Mouse (Mus musculus): ENCODE measurements around the gene Rnaseh2b. TPM values are rescaled to one million over a fixed set of nuclear protein-coding genes. Genes with fewer than 3 reads are reported as not detected.

The Rnaseh2b gene
- polyA plus RNA-seq, 1 experiment, result 75.0 TPM

DNA sequence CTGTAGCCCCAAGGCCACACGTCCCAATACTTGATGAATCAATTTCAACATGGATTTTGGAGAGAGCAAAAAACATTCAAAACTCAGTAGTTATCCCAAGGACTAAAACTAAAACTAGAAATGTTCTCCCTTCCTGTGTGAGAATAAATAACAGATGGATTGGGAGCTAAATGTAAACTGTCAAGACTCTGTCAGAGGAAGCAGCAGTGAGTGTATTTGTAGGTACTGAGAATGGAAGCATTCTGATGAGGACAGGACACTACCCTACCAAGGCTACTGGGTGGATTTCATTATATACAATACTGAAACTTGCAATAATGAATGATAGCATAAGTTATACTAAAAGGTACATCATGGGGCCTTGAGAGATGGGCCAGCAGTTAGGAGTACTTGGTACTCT lies 6.4 kb downstream of the Rnaseh2b start:
- Histone ChIP-seq H3K27me3 (ENCODE audit: control insufficient read depth, insufficient read depth, low read length, poor library complexity, severe bottlenecking) (no peaks in the 10 kb centered on the region), H3K4me3 (ENCODE audit: low read depth, low read length) (no peak overlapping the region), H3K9me3 (replicated peaks; ENCODE audit: control insufficient read depth, insufficient read depth, low read length, poor library complexity, severe bottlenecking) (no peaks in the 10 kb centered on the region), H3K9ac (ENCODE audit: low read depth, poor library complexity, severe bottlenecking) (no peak overlapping the region), H3K4me1 (ENCODE audit: control insufficient read depth, insufficient read depth, low read length) (no peaks in the 10 kb centered on the region), H3K36me3 (ENCODE audit: control insufficient read depth, insufficient read depth, low read length, poor library complexity, severe bottlenecking) (no peaks in the 10 kb centered on the region), H3K27ac (ENCODE audit: insufficient read depth, low read length) (no peak overlapping the region)
- TF ChIP-seq EP300 (IDR thresholded peaks at IDR 0.05; ENCODE audit: insufficient read depth, low read depth, low read length) (no peak), CTCF (IDR thresholded peaks at IDR 0.05; ENCODE audit: low read depth, low read length) (no peak), POLR2A (IDR thresholded peaks at IDR 0.05; ENCODE audit: insufficient read depth, low read length) (no peak)

DNA sequence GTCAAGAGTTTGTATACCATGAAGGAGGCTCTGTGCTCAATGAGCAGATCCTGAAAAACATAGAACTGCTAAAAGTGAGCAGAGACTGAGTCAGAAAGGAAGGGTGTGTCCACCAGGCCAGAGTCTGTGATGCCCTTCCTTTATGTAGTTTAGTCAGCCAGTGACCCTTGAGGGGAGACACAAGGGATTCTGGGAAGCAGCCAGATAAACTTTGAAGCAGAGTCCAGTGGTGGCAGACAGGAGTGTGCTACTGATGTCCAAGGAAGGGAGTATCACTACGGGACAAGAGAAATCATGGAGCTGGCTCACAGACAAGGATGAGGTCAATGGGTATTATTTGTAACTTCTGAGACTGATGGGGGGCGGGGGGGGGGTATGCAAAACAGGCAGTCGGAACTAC lies 7.6 kb downstream of the Rnaseh2b start:
- Histone ChIP-seq H3K27me3 (ENCODE audit: control insufficient read depth, insufficient read depth, low read length, poor library complexity, severe bottlenecking) (no peaks in the 10 kb centered on the region), H3K4me1 (ENCODE audit: control insufficient read depth, insufficient read depth, low read length) (no peaks in the 10 kb centered on the region), H3K9me3 (replicated peaks; ENCODE audit: control insufficient read depth, insufficient read depth, low read length, poor library complexity, severe bottlenecking) (no peaks in the 10 kb centered on the region), H3K27ac (ENCODE audit: insufficient read depth, low read length) (no peak overlapping the region), H3K36me3 (ENCODE audit: control insufficient read depth, insufficient read depth, low read length, poor library complexity, severe bottlenecking) (no peaks in the 10 kb centered on the region), H3K9ac (ENCODE audit: low read depth, poor library complexity, severe bottlenecking) (no peak overlapping the region), H3K4me3 (ENCODE audit: low read depth, low read length) (no peak overlapping the region)
- TF ChIP-seq POLR2A (IDR thresholded peaks at IDR 0.05; ENCODE audit: insufficient read depth, low read length), result no peak
- no peak for TF ChIP-seq CTCF (IDR thresholded peaks at IDR 0.05; ENCODE audit: low read depth, low read length)
- TF ChIP-seq EP300 (IDR thresholded peaks at IDR 0.05; ENCODE audit: insufficient read depth, low read depth, low read length), result no peak

DNA sequence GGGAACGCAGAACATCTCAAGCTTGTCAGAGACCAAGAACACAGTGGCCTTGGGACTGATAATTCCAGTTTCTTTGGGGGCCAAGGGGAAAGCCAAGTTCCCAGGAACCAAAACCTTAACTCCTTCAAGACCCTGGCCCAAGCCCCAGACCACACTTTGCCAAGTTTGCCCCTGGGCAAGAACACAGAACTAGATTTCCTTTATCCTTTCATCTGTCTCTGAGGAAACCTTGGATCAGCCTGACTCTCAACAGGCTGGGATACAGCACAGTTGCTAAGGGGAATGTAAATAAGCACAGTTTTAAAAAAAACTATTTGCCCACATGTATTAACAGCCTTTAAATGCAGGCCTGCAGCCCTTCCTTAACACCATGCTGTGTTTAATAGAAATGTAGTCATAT lies 15.2 kb downstream of the Rnaseh2b start:
- no peaks in the 10 kb centered on the region for H3K27me3 ChIP-seq (ENCODE audit: control insufficient read depth, insufficient read depth, low read length, poor library complexity, severe bottlenecking)
- no peak overlapping the region for H3K27ac ChIP-seq (ENCODE audit: insufficient read depth, low read length)
- no peak for TF ChIP-seq CTCF (IDR thresholded peaks at IDR 0.05; ENCODE audit: low read depth, low read length)
- TF ChIP-seq EP300 (IDR thresholded peaks at IDR 0.05; ENCODE audit: insufficient read depth, low read depth, low read length), result no peak
- no peak for TF ChIP-seq POLR2A (IDR thresholded peaks at IDR 0.05; ENCODE audit: insufficient read depth, low read length)
- H3K9me3 ChIP-seq (replicated peaks; ENCODE audit: control insufficient read depth, insufficient read depth, low read length, poor library complexity, severe bottlenecking), result no peaks in the 10 kb centered on the region
- H3K9ac ChIP-seq (ENCODE audit: low read depth, poor library complexity, severe bottlenecking), result no peak overlapping the region
- no peaks in the 10 kb centered on the region for H3K36me3 ChIP-seq (ENCODE audit: control insufficient read depth, insufficient read depth, low read length, poor library complexity, severe bottlenecking)
- H3K4me3 ChIP-seq (ENCODE audit: low read depth, low read length), result no peak overlapping the region
- no peaks in the 10 kb centered on the region for H3K4me1 ChIP-seq (ENCODE audit: control insufficient read depth, insufficient read depth, low read length)

DNA sequence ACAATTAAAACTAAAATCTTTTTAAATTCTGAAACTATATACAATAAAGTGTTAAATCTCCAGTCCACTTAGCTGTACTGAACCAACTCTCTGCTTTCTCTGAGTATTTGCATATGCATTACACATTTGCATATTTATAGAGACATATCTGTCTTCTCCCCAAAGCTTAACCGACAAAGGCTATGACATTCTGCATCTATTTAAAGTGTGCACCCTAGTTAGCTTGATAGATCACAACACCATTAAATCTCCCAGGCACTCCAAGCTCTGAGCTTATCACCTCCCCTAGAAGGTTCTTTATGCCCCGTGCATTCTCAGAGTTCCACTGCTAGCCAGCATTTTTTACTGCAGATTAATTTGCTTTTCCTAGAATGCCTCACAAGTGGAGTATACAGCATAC lies 16.6 kb downstream of the Rnaseh2b start:
- Histone ChIP-seq H3K4me1 (ENCODE audit: control insufficient read depth, insufficient read depth, low read length) (no peaks in the 10 kb centered on the region), H3K27me3 (ENCODE audit: control insufficient read depth, insufficient read depth, low read length, poor library complexity, severe bottlenecking) (no peaks in the 10 kb centered on the region), H3K9ac (ENCODE audit: low read depth, poor library complexity, severe bottlenecking) (no peak overlapping the region), H3K36me3 (ENCODE audit: control insufficient read depth, insufficient read depth, low read length, poor library complexity, severe bottlenecking) (no peaks in the 10 kb centered on the region), H3K27ac (ENCODE audit: insufficient read depth, low read length) (no peak overlapping the region), H3K9me3 (replicated peaks; ENCODE audit: control insufficient read depth, insufficient read depth, low read length, poor library complexity, severe bottlenecking) (no peaks in the 10 kb centered on the region), H3K4me3 (ENCODE audit: low read depth, low read length) (no peak overlapping the region)
- TF ChIP-seq POLR2A (IDR thresholded peaks at IDR 0.05; ENCODE audit: insufficient read depth, low read length), result no peak
- TF ChIP-seq CTCF (IDR thresholded peaks at IDR 0.05; ENCODE audit: low read depth, low read length), result no peak
- TF ChIP-seq EP300 (IDR thresholded peaks at IDR 0.05; ENCODE audit: insufficient read depth, low read depth, low read length), result no peak

GRCm38 (mm10) chr14:62311672-62312071 lies 19.3 kb downstream of the Rnaseh2b start:
- no peak overlapping the region for H3K27ac ChIP-seq (ENCODE audit: insufficient read depth, low read length)
- no peaks in the 10 kb centered on the region for H3K9me3 ChIP-seq (replicated peaks; ENCODE audit: control insufficient read depth, insufficient read depth, low read length, poor library complexity, severe bottlenecking)
- H3K27me3 ChIP-seq (ENCODE audit: control insufficient read depth, insufficient read depth, low read length, poor library complexity, severe bottlenecking), result no peaks in the 10 kb centered on the region
- no peak for TF ChIP-seq CTCF (IDR thresholded peaks at IDR 0.05; ENCODE audit: low read depth, low read length)
- TF ChIP-seq POLR2A (IDR thresholded peaks at IDR 0.05; ENCODE audit: insufficient read depth, low read length), result no peak
- TF ChIP-seq EP300 (IDR thresholded peaks at IDR 0.05; ENCODE audit: insufficient read depth, low read depth, low read length), result no peak
- H3K4me1 ChIP-seq (ENCODE audit: control insufficient read depth, insufficient read depth, low read length), result no peaks in the 10 kb centered on the region
- H3K36me3 ChIP-seq (ENCODE audit: control insufficient read depth, insufficient read depth, low read length, poor library complexity, severe bottlenecking), result no peaks in the 10 kb centered on the region
- no peak overlapping the region for H3K9ac ChIP-seq (ENCODE audit: low read depth, poor library complexity, severe bottlenecking)
- H3K4me3 ChIP-seq (ENCODE audit: low read depth, low read length), result no peak overlapping the region

GRCm38 (mm10) chr14:62322581-62323344 lies 30.4 kb downstream of the Rnaseh2b start:
- Histone ChIP-seq H3K4me3 (ENCODE audit: low read depth, low read length) (no peak overlapping the region), H3K36me3 (ENCODE audit: control insufficient read depth, insufficient read depth, low read length, poor library complexity, severe bottlenecking) (no peaks in the 10 kb centered on the region), H3K9me3 (replicated peaks; ENCODE audit: control insufficient read depth, insufficient read depth, low read length, poor library complexity, severe bottlenecking) (no peaks in the 10 kb centered on the region), H3K9ac (ENCODE audit: low read depth, poor library complexity, severe bottlenecking) (no peak overlapping the region), H3K27me3 (ENCODE audit: control insufficient read depth, insufficient read depth, low read length, poor library complexity, severe bottlenecking) (no peaks in the 10 kb centered on the region), H3K27ac (ENCODE audit: insufficient read depth, low read length) (no peak overlapping the region), H3K4me1 (ENCODE audit: control insufficient read depth, insufficient read depth, low read length) (no peaks in the 10 kb centered on the region)
- TF ChIP-seq POLR2A (IDR thresholded peaks at IDR 0.05; ENCODE audit: insufficient read depth, low read length) (no peak), CTCF (IDR thresholded peaks at IDR 0.05; ENCODE audit: low read depth, low read length) (no peak), EP300 (IDR thresholded peaks at IDR 0.05; ENCODE audit: insufficient read depth, low read depth, low read length) (no peak)
